Mouse (Mus musculus) frontal cortex, postnatal 10 days (tissue): Measurements from ENCODE around the gene Ccdc97.

Source experiments
- DNase-seq, 2 experiments: peaks; one replicate each; pipeline ENCODE4 v3.0.0; 2022; ENCODE audit warnings: low spot score in 2 of 2, mixed read lengths in 1 of 2

Gene Ccdc97

GRCm38 (mm10) chr7:25720760-25721159, 1.9 kb upstream of the Ccdc97 start:
- no peak for DNase-seq

- DNase-seq: peak in 1 of 2 experiments; percentile 75
Observed at GRCm38 (mm10) chr7:25719761-25720610, 1.1 kb upstream of the Ccdc97 start.

GRCm38 (mm10) chr7:25717478-25717877, 1.4 kb downstream of the Ccdc97 start:
- DNase-seq: no peak

GRCm38 (mm10) chr7:25715731-25716271, 3.1 kb downstream of the Ccdc97 start:
- no peak for DNase-seq

- DNase-seq: no peak
Observed at GRCm38 (mm10) chr7:25714581-25714980, 4.3 kb downstream of the Ccdc97 start.

GRCm38 (mm10) chr7:25712801-25713200, 6.1 kb downstream of the Ccdc97 start:
- no peak for DNase-seq

- no peak for DNase-seq
Observed at GRCm38 (mm10) chr7:25711731-25712197, 7.1 kb downstream of the Ccdc97 start.

GRCm38 (mm10) chr7:25711165-25711564, 7.7 kb downstream of the Ccdc97 start:
- no peak for DNase-seq

- no peak for DNase-seq
Observed at GRCm38 (mm10) chr7:25710519-25711130, 8.3 kb downstream of the Ccdc97 start.

GRCm38 (mm10) chr7:25709961-25710360, 8.9 kb downstream of the Ccdc97 start:
- DNase-seq: no peak

- DNase-seq: no peak
Observed at GRCm38 (mm10) chr7:25707581-25708292, 11.2 kb downstream of the Ccdc97 start.

GRCm38 (mm10) chr7:25706578-25707170, 12.2 kb downstream of the Ccdc97 start:
- no peak for DNase-seq

- DNase-seq: peak in 1 of 2 experiments; percentile 39
Observed at GRCm38 (mm10) chr7:25705801-25706251, 13.1 kb downstream of the Ccdc97 start.

GRCm38 (mm10) chr7:25704716-25705364, 14.0 kb downstream of the Ccdc97 start:
- DNase-seq: no peak

- no peak for DNase-seq
Observed at GRCm38 (mm10) chr7:25703793-25704494, 14.9 kb downstream of the Ccdc97 start.

GRCm38 (mm10) chr7:25702350-25702749, 16.5 kb downstream of the Ccdc97 start:
- no peak for DNase-seq

- DNase-seq: no peak
Observed at GRCm38 (mm10) chr7:25700732-25701131, 18.2 kb downstream of the Ccdc97 start.

- no peak for DNase-seq
Observed at GRCm38 (mm10) chr7:25699851-25700250, 19.0 kb downstream of the Ccdc97 start.

- no peak for DNase-seq
Observed at GRCm38 (mm10) chr7:25694104-25694503, 24.8 kb downstream of the Ccdc97 start.

- no peak for DNase-seq
Observed at GRCm38 (mm10) chr7:25690051-25690450, 28.8 kb downstream of the Ccdc97 start.
